In genomic region chr3:81037312-81037859, GRCm38 (mm10) we compare ENCODE assay signal across 8 mouse cellular contexts. TPM values are rescaled to one million over a fixed set of nuclear protein-coding genes. Genes with fewer than 3 reads are reported as not detected.
A peak's percentile ranks its signal among the peaks of the same experiment; 100 is the strongest.
DNase-seq lines count a peak whose midpoint lies in the region; ATAC-seq and TF ChIP-seq lines count a peak whose summit lies in the region.

No protein-coding gene starts in this region.

- H3ac ChIP-seq in myocyte (ENCODE audit: control insufficient read depth, insufficient read length) = peak overlapping the region; percentile 97

- H3K79me2 ChIP-seq in myocyte (ENCODE audit: control insufficient read depth, insufficient read depth) = peaks cover 60% of the 10 kb centered on the region

- 0 out of 2 replicates have a peak, but pooled peaks cover 4% of the 10 kb centered on the region for H3K4me1 ChIP-seq in intestine, postnatal 0 days (replicated peaks; ENCODE audit: control insufficient read depth, insufficient read depth, low read length)
- peaks cover 17% of the 10 kb centered on the region for H3K4me1 ChIP-seq in limb, embryonic 15.5 days

- no peaks in the 10 kb centered on the region for H3K36me3 ChIP-seq in intestine, postnatal 0 days (ENCODE audit: control insufficient read depth, insufficient read depth)
- H3K36me3 ChIP-seq in limb, embryonic 15.5 days = no peaks in the 10 kb centered on the region
- H3K36me3 ChIP-seq in myocyte (ENCODE audit: control insufficient read depth, insufficient read depth) = peaks cover 7% of the 10 kb centered on the region

- WGBS in intestine, postnatal 0 days = under 1% methylated on average over 34 of the region's 34 CpGs
- WGBS in limb, embryonic 15.5 days = 0% methylated on average over 34 of the region's 34 CpGs

- DNase-seq in frontal cortex, adult 2 months (ENCODE audit: extremely low spot score in 1 of 2, low spot score in 1 of 2) = no peak
- DNase-seq in cerebellum, adult 9-10 months = peak; percentile 16
- DNase-seq in gastrocnemius, postnatal 4 days (ENCODE audit: low spot score in 2 of 2) = peak; percentile 30 to 36
- peak; percentile 67 for DNase-seq in testis, postnatal 10 days (ENCODE audit: low spot score)

- H3K27me3 ChIP-seq in intestine, postnatal 0 days (replicated peaks; ENCODE audit: control insufficient read depth, insufficient read depth, low read length) = no peaks in the 10 kb centered on the region
- H3K27me3 ChIP-seq in limb, embryonic 15.5 days = no peaks in the 10 kb centered on the region
- no peaks in the 10 kb centered on the region for H3K27me3 ChIP-seq in myocyte (ENCODE audit: control insufficient read depth, insufficient read depth, insufficient read length)

- no peak for TF ChIP-seq CTCF in intestine, postnatal 0 days (IDR thresholded peaks at IDR 0.05; ENCODE audit: low read depth)

- peak overlapping the region; percentile 75 for H3K4me3 ChIP-seq in intestine, postnatal 0 days (ENCODE audit: low read depth, low read length)
- H3K4me3 ChIP-seq in limb, embryonic 15.5 days = peak overlapping the region; percentile 85
- H3K4me3 ChIP-seq in myocyte = peak overlapping the region; percentile 84

- H3K27ac ChIP-seq in intestine, postnatal 0 days (ENCODE audit: low read depth, low read length) = peak overlapping the region; percentile 73
- H3K27ac ChIP-seq in limb, embryonic 15.5 days = peak overlapping the region; percentile 93

- peak; percentile 38 for ATAC-seq in frontal cortex, adult (ENCODE audit: low TSS enrichment)
- ATAC-seq in intestine, postnatal 0 days = peak; percentile 15; the same call in 1 of the 2 replicates
- no peak; the same call in 1 of the 2 replicates for ATAC-seq in limb, embryonic 15.5 days (ENCODE audit: insufficient number of reproducible peaks, low FRiP score, low TSS enrichment, low read depth)

- TF ChIP-seq POLR2A in myocyte (IDR thresholded peaks at IDR 0.05; ENCODE audit: insufficient read length, low read depth) = no peak

- H3K9ac ChIP-seq in intestine, postnatal 0 days (ENCODE audit: low read depth, low read length) = peak overlapping the region; percentile 75
- peak overlapping the region; percentile 62 for H3K9ac ChIP-seq in limb, embryonic 15.5 days

- no peaks in the 10 kb centered on the region for H3K9me3 ChIP-seq in intestine, postnatal 0 days (ENCODE audit: control insufficient read depth)
- no peaks in the 10 kb centered on the region for H3K9me3 ChIP-seq in limb, embryonic 15.5 days

- peak overlapping the region; percentile 99 for H3K4me2 ChIP-seq in intestine, postnatal 0 days (replicated peaks; ENCODE audit: low read depth)
- H3K4me2 ChIP-seq in limb, embryonic 15.5 days = peak overlapping the region; percentile 83
- H3K4me2 ChIP-seq in myocyte (ENCODE audit: low read depth) = peak overlapping the region; percentile 69

TF ChIP-seq in myocyte, 11 proteins besides CTCF, POLR2A, EP300 and RAD21:
- TF ChIP-seq MYOG (IDR thresholded peaks at IDR 0.05; ENCODE audit: control insufficient read depth in 1 of 3, insufficient read depth in 1 of 3, insufficient read length in 2 of 3, low read depth in 2 of 3) (no peak), POLR2AphosphoS2 (IDR thresholded peaks at IDR 0.05; ENCODE audit: insufficient read length, low read depth) (peak; percentile 15), REST (IDR thresholded peaks at IDR 0.05; ENCODE audit: insufficient read depth, insufficient read length) (no peak), CEBPB (IDR thresholded peaks at IDR 0.05; ENCODE audit: insufficient read depth, poor library complexity, severe bottlenecking) (no peak), SRF (IDR thresholded peaks at IDR 0.05; ENCODE audit: control insufficient read depth, insufficient read length, low read depth) (no peak)

RNA-seq across cellular contexts. Expression of gene Pdgfc, which starts 1.2 kb away (rescaled TPM):
- polyA plus RNA-seq in frontal cortex, adult 2 months (2012; rRNA removed) = 7.3 and 8.6 TPM in 2 replicates
- 10 to 100 TPM; 10.4 to 11.3 TPM for total RNA-seq in gastrocnemius, postnatal 4 days (2021)
- 5.7 and 6.1 TPM in 2 replicates for polyA plus RNA-seq in intestine, postnatal 0 days (2015; fragmentation: Nextera tagmentation; extraction: Ambion mirVana)
- 34.4 and 36.4 TPM in 2 replicates for polyA plus RNA-seq in limb, embryonic 15.5 days (2015; fragmentation: Nextera tagmentation; extraction: Ambion mirVana)
- 23.9 TPM for polyA plus RNA-seq in myocyte (2012; fragmentation: generic; extraction: Trizol)

Comparison
In these comparisons a context has a peak if more than half of its experiments do, and no peak if none do; other contexts are left out.
1. DNase-seq: peak in cerebellum, adult 9-10 months (single experiment), gastrocnemius, postnatal 4 days (2 of 2) and testis, postnatal 10 days (single experiment); none in frontal cortex, adult 2 months (0 of 2).
2. Peak in every context shown above with its lines, with median percentiles within 50 percentile points of each other: H3K4me2 ChIP-seq and H3K4me3 ChIP-seq.